Mouse (Mus musculus): ENCODE data around the gene Sh2d7.

DNA sequence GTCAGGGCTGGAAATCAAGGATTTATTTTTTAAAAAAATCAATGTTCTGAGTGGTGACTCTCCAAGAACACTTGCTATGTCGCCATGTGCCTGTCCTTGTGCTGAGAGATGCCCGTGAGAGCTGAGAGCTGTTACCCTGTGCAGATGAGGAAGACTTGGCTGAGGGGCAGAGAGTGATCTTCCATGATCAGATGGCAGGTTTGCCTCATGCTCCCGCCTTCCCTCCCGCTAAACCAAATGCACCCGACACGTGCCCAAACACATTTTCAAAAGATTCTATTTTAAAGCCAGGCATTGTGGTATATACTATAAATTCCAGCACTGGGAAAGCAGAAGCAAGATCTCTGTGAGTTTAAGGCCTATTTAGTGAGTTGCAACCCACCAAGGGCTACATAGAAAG, 7.9 kb upstream of the Sh2d7 start:
- TF ChIP-seq POLR2A (IDR thresholded peaks at IDR 0.05; ENCODE audit: insufficient read depth, low read length) (no peak), EP300 (IDR thresholded peaks at IDR 0.05; ENCODE audit: insufficient read depth, low read depth, low read length) (no peak), CTCF (IDR thresholded peaks at IDR 0.05; ENCODE audit: low read depth, low read length) (no peak)
